Mouse (Mus musculus) hindbrain, embryonic 10.5 days (tissue): Measurements from ENCODE around the gene Slco3a1. TPM values are rescaled to one million over a fixed set of nuclear protein-coding genes. Genes with fewer than 3 reads are reported as not detected.

ENCODE experiments used
- DNase-seq: peaks from one replicate; pipeline ENCODE4 v3.0.0-alpha.2; 2017; ENCODE audit warnings: low spot score
- H3K27ac ChIP-seq: fragments of 300-500 bp; sonication (generic); 2 replicates; pipeline ENCODE4 v1.5.1; 2016; ENCODE audit warnings: mild to moderate bottlenecking, moderate library complexity
- H3K27me3 ChIP-seq: fragments of 300-500 bp; sonication (generic); 2 replicates; pipeline ENCODE4 v1.6.1; 2016; ENCODE audit warnings: mild to moderate bottlenecking; ENCODE audit not compliant: poor library complexity, insufficient read depth, severe bottlenecking
- H3K36me3 ChIP-seq: fragments of 300-500 bp; sonication (generic); 2 replicates; pipeline ENCODE4 v1.6.1; 2016; ENCODE audit warnings: mild to moderate bottlenecking, moderate library complexity
- H3K4me1 ChIP-seq: fragments of 300-500 bp; sonication (generic); replicated peaks from 2 replicates; pipeline ENCODE4 v1.6.1; 2016; ENCODE audit warnings: mild to moderate bottlenecking
- H3K4me3 ChIP-seq: fragments of 300-500 bp; sonication (generic); 2 replicates; pipeline ENCODE4 v1.5.1; 2016; ENCODE audit warnings: mild to moderate bottlenecking, moderate library complexity
- H3K9me3 ChIP-seq: fragments of 300-500 bp; sonication (generic); 2 replicates; pipeline ENCODE4 v1.6.1; 2016; ENCODE audit warnings: mild to moderate bottlenecking, moderate library complexity
- WGBS: fragments of 180-500 bp; shearing (Covaris S2); methylation state at CpG from one replicate; pipeline ENCODE4 v1.1.7; 2016; 5-methylcytosine and 5-hydroxymethylcytosine counted together
- polyA plus RNA-seq: library from polyadenylated mRNA; unstranded; fragments of >200 nt; fragmentation: Nextera tagmentation; extraction: Ambion mirVana; gene quantifications from 2 replicates; pipeline ENCODE4 v1.2.1, GENCODE M21; 2016

Slco3a1 gene
- polyA plus RNA-seq, 1 experiment from 2014 or later = 10.1 TPM

DNA sequence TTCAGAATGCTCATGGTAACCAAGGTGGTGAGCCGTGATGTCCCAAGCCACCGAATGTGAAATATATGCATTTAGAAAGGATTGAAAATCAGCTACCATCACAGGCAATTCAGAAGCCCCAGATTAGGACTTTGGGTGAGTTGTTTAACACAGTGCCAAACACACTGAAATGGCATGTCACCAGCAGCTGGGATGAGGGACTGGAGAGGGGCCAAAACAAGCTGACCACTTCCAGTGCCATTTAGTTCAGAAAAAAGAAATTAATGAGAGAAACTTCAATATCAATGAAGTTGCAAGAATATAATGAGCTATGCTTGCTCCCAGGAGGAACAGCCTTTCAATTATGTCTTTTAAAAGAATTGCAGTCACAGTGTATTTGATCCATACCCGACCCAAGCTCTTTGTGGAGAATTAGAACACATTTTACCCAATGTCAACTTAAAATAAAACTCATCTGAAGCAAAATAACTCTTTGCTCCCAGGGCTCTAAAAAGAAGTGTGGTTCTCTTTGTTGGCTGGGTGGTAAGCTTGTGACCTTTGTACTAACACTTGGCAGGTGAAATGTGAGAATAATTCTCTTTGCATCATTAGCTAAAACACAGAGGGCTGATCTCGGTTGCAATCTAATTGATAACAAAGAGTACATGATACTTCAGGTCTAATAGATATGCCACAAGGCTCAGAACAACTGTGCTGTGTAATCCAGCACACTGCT, 56.2 kb downstream of the Slco3a1 start:
- Histone ChIP-seq H3K27ac (no peak overlapping the region), H3K27me3 (peaks cover 45% of the 10 kb centered on the region), H3K4me1 (peaks cover 5% of the 10 kb centered on the region; the same call in 1 of the 2 replicates), H3K36me3 (no peaks in the 10 kb centered on the region), H3K4me3 (no peak overlapping the region), H3K9me3 (no peaks in the 10 kb centered on the region)
- 88% methylated on average over 4 of the region's 4 CpGs for WGBS
- DNase-seq = no peak

DNA sequence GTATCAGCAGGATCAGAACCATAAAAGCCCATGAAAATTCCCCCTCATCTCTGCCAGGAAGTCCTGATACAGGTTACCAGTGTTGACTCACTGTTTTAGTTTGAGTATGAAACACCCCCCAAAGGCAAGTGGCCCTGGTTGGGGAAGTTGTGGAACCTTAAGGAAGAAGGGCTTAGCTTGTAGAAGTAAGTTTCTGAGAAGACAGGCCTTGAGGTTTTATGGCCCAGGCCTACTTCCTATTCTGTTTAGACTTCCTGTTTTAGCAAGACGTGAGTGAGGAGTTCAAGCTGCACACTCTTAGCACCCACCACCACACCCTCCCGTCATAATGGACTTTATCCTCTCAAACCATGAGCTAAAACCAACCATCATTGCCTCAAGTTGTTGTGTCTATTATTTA, 57.4 kb downstream of the Slco3a1 start:
- 84% methylated on average over 2 of the region's 2 CpGs for WGBS
- Histone ChIP-seq H3K27ac (no peak overlapping the region), H3K27me3 (peaks cover 33% of the 10 kb centered on the region), H3K4me1 (peaks cover 5% of the 10 kb centered on the region; the same call in 1 of the 2 replicates), H3K4me3 (no peak overlapping the region), H3K36me3 (no peaks in the 10 kb centered on the region), H3K9me3 (no peaks in the 10 kb centered on the region)
- no peak for DNase-seq

GRCm38 (mm10) chr7:74495451-74495850, 59.1 kb downstream of the Slco3a1 start:
- H3K4me3 ChIP-seq = no peak overlapping the region
- WGBS = 88% methylated on average over 2 of the region's 2 CpGs
- peaks cover 33% of the 10 kb centered on the region for H3K27me3 ChIP-seq
- H3K4me1 ChIP-seq = no peaks in the 10 kb centered on the region
- H3K9me3 ChIP-seq = no peaks in the 10 kb centered on the region
- H3K27ac ChIP-seq = no peak overlapping the region
- DNase-seq = no peak
- no peaks in the 10 kb centered on the region for H3K36me3 ChIP-seq

GRCm38 (mm10) chr7:74493775-74494174, 60.8 kb downstream of the Slco3a1 start:
- no peak for DNase-seq
- Histone ChIP-seq H3K27ac (no peak overlapping the region), H3K27me3 (peaks cover 16% of the 10 kb centered on the region), H3K4me3 (no peak overlapping the region), H3K9me3 (no peaks in the 10 kb centered on the region), H3K4me1 (no peaks in the 10 kb centered on the region), H3K36me3 (no peaks in the 10 kb centered on the region)
- WGBS = 92% methylated on average over 1 of the region's 1 CpGs

DNA sequence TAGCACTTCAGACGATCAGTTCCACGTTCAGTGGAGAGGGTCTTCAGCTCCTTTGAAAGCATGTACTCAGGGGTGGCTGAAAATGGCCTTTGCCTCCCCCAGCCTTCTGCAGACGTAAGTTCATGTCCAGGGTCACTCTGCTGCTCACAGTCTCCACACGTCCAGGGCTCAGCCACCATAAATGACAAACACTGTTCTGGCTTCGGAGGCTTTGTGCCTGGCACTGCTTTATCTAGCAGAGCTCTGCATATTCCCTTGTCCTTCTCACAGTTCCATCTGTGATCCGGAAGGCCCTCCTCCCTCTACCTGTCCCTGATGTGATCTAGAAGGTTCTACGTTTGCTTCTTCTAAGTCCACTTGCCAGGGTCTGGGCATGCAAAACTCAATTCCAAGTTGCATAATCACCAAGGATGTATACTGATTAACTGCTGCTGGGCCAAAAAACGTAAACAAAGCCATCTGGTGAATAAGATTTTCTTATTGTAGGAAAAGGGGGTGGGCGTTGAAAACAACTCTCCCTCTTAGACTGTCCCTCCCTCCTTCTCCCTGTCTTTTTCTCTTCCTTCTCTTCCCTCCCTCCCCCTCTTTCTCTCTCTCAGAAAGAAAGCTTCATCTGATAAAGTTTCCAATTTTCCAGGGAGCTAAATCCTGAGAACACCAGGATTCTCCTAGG, 62.8 kb downstream of the Slco3a1 start:
- no peaks in the 10 kb centered on the region for H3K27me3 ChIP-seq
- no peaks in the 10 kb centered on the region for H3K9me3 ChIP-seq
- no peak overlapping the region for H3K27ac ChIP-seq
- no peaks in the 10 kb centered on the region for H3K36me3 ChIP-seq
- WGBS = 80% methylated on average over 9 of the region's 9 CpGs
- H3K4me3 ChIP-seq = no peak overlapping the region
- no peak for DNase-seq
- H3K4me1 ChIP-seq = no peaks in the 10 kb centered on the region

DNA sequence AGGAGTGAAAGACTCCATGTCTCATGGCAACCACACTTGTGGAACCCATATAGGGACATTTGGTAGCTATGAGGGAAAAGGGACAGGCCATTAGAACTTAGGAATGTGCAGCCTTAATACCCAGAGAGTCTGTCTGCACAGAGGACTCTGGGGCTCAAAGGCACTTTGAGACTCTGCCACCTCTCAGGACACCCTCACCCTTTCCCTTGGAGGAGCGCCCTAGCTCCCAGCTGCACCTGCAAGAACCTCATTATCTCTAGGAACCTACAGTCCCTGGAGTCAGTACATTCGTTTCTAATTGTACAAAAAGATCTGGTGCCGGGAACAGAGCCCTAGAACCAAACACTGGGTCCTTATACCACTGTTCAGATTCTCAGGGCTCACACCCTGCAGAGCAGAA, 66.4 kb downstream of the Slco3a1 start:
- Histone ChIP-seq H3K36me3 (no peaks in the 10 kb centered on the region), H3K27ac (no peak overlapping the region), H3K9me3 (no peaks in the 10 kb centered on the region), H3K4me1 (no peaks in the 10 kb centered on the region), H3K4me3 (no peak overlapping the region), H3K27me3 (no peaks in the 10 kb centered on the region)
- no peak for DNase-seq
- WGBS = 79% methylated on average over 3 of the region's 3 CpGs

GRCm38 (mm10) chr7:74487727-74488126, 66.9 kb downstream of the Slco3a1 start:
- H3K27ac ChIP-seq = no peak overlapping the region
- DNase-seq = no peak

DNA sequence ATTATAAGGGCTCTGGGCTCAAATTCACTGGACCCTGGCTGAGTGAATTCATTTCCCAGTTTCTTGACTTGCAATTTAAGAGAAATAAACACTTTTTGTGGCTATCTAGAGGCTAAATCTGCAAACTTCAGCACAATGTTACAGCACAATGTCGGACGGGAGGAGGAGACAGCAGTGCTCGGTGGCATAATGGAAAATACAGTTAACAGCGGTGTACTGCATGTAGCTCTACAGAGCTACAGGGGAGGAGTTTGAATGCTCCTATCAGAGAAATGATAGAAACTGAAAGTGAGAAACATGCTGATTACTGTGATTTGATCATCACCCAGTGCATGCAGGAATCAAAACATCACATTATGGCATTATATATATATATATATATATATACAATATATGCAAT, 68.5 kb downstream of the Slco3a1 start:
- DNase-seq = no peak
- no peaks in the 10 kb centered on the region for H3K9me3 ChIP-seq
- H3K27ac ChIP-seq = no peak overlapping the region
- WGBS = 91% methylated on average over 4 of the region's 4 CpGs
- peaks cover 2% of the 10 kb centered on the region for H3K4me1 ChIP-seq
- H3K4me3 ChIP-seq = no peak overlapping the region
- H3K36me3 ChIP-seq = no peaks in the 10 kb centered on the region
- no peaks in the 10 kb centered on the region for H3K27me3 ChIP-seq

More at GRCm38 (mm10) chr7:74487727-74488126, 66.9 kb downstream of the Slco3a1 start:
- Histone ChIP-seq H3K9me3 (no peaks in the 10 kb centered on the region), H3K4me1 (no peaks in the 10 kb centered on the region), H3K4me3 (no peak overlapping the region), H3K36me3 (no peaks in the 10 kb centered on the region), H3K27me3 (no peaks in the 10 kb centered on the region)
- WGBS = 84% methylated on average over 3 of the region's 3 CpGs

GRCm38 (mm10) chr7:74485669-74486068, 68.9 kb downstream of the Slco3a1 start:
- WGBS = 89% methylated on average over 2 of the region's 2 CpGs
- Histone ChIP-seq H3K4me3 (no peak overlapping the region), H3K27ac (no peak overlapping the region), H3K36me3 (no peaks in the 10 kb centered on the region), H3K27me3 (no peaks in the 10 kb centered on the region), H3K9me3 (no peaks in the 10 kb centered on the region), H3K4me1 (peaks cover 6% of the 10 kb centered on the region)
- DNase-seq = no peak

GRCm38 (mm10) chr7:74484024-74484385, 70.6 kb downstream of the Slco3a1 start:
- DNase-seq = no peak
- 95% methylated on average over 2 of the region's 2 CpGs for WGBS
- H3K27ac ChIP-seq = no peak overlapping the region
- H3K4me3 ChIP-seq = no peak overlapping the region
- H3K36me3 ChIP-seq = no peaks in the 10 kb centered on the region
- H3K9me3 ChIP-seq = no peaks in the 10 kb centered on the region
- H3K4me1 ChIP-seq = peaks cover 17% of the 10 kb centered on the region
- H3K27me3 ChIP-seq = no peaks in the 10 kb centered on the region

- Histone ChIP-seq H3K36me3 (no peaks in the 10 kb centered on the region), H3K4me1 (peaks cover 22% of the 10 kb centered on the region), H3K4me3 (no peak overlapping the region), H3K27ac (no peak overlapping the region), H3K9me3 (no peaks in the 10 kb centered on the region), H3K27me3 (no peaks in the 10 kb centered on the region)
- DNase-seq = no peak
- WGBS = 88% methylated on average over 3 of the region's 3 CpGs
Measured at GRCm38 (mm10) chr7:74483294-74484023, 71.1 kb downstream of the Slco3a1 start.

DNA sequence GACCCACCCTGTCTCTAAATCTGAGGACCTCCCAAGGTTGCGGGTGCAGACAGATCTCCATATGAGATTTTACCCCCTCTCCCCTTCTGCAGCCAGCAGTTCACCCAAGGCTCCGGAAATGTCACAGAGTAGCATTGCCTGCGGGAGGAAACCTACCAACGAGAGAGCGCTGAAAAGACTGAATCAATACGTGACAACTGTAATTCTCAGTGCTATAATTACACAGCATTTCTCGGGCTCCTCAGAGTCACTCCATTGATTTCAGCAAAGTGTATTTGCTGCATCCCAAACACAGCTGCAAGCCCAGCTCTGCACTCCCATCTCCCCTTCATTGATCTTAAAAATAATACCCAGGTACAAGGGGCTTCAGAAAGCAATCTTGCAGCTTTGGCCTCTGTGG, 82.8 kb downstream of the Slco3a1 start:
- no peaks in the 10 kb centered on the region for H3K36me3 ChIP-seq
- WGBS = 84% methylated on average over 7 of the region's 7 CpGs

DNA sequence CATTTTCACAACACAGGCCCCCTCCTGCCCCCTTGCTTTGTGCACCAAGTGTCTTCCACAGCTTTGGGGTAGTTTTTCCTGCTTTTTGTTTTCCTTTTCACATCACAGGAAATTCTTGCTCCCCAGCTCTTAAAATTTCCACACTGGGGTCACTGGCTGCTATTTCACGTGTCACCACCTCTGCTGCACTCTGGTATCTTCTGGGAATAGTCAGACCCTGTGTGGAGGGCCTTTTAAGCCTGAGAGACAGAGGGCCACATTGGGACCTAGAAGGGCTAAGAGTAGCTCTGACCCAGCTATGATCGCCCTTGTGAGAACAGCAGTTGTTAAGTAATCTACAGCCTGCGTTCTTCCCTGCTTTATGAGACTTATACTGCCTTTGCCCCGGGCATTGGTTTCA, 87.7 kb downstream of the Slco3a1 start:
- 76% methylated on average over 4 of the region's 4 CpGs for WGBS
- DNase-seq = no peak

More for the DNA sequence above, 82.8 kb downstream of the Slco3a1 start:
- Histone ChIP-seq H3K27ac (no peak overlapping the region), H3K4me1 (peaks cover 9% of the 10 kb centered on the region; the same call in 1 of the 2 replicates), H3K4me3 (no peak overlapping the region), H3K9me3 (no peaks in the 10 kb centered on the region), H3K27me3 (no peaks in the 10 kb centered on the region)
- no peak for DNase-seq

More for the DNA sequence above, 87.7 kb downstream of the Slco3a1 start:
- Histone ChIP-seq H3K27me3 (no peaks in the 10 kb centered on the region), H3K9me3 (no peaks in the 10 kb centered on the region), H3K27ac (peak overlapping the region; percentile 29; the same call in 1 of the 2 replicates), H3K4me3 (no peak overlapping the region), H3K36me3 (no peaks in the 10 kb centered on the region), H3K4me1 (peaks cover 12% of the 10 kb centered on the region; the same call in 1 of the 2 replicates)
